Mouse (Mus musculus) erythroblast, embryonic 14.5 days (primary cell): ENCODE measurements around the gene Ildr1.

Experiments
- GATA1 ChIP-seq: IDR thresholded peaks from 2 replicates; pipeline ENCODE4 v1.6.1; 2012; ENCODE audit warnings: low read length, inconsistent platforms, mixed read lengths
- TAL1 ChIP-seq: IDR thresholded peaks from 3 replicates; pipeline ENCODE4 v1.6.1; 2012; ENCODE audit warnings: low read length, inconsistent platforms, mixed read lengths

DNA sequence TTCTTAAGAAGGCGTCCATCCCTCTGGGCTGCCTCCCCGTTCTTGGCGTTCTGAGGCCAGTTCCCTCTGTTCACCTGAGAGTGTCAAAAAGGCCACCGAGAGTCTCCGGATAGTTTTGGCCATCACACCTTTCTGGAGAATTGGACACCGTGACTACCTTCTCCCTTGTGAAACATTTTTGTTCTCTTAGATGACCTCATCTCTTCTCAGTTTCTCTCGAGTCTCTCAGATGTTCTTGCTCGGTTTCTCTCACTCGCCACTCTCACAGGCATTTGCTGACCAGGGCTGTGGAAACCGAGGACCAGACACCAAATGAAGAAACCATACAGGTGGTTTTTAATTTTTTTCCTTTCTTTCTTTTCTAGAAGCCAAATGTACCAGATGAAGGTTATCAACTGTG lies 32.4 kb upstream of the Ildr1 start:
- TF ChIP-seq GATA1 (no peak), TAL1 (no peak)
